Comparison of ENCODE assay signal across 21 mouse cellular contexts in the genomic region with DNA sequence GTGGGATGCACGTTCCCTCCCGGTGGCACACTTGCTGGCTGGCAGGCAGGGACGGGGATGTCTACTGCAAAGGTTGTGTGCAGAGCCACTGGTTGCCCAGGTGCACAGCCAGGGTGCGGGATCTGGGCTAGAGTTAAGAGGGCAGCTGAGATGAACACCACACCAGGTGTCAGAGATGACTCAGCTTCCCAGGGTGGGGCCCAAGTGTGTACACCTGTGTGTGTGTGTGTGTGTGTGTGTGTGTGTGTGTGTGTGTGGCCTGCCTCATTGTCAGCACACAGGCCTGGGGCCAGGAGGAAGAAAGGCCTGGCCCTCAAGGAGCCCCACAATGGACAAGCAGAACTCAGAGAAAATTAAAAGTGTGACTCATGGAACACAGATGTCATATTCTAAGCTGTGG. TPM values are rescaled to one million over a fixed set of nuclear protein-coding genes. Genes with fewer than 3 reads are reported as not detected.
DNase-seq lines count a peak whose midpoint lies in the region; ATAC-seq and TF ChIP-seq lines count a peak whose summit lies in the region.
"Had no signal": no experiment of that assay in that cellular context is flagged by ENCODE, and none has a peak within 500 bp of the region (broad histone marks: within the 10 kb centered on the region; RNA-seq: fewer than 3 reads in every experiment).

No protein-coding gene starts in this region.

- no peak for TF ChIP-seq POLR2A in lung, adult 2 months (IDR thresholded peaks at IDR 0.05; ENCODE audit: borderline replicate concordance, extremely low read depth, low read depth, low read length)

- no peaks in the 10 kb centered on the region for H3K9me3 ChIP-seq in lung, embryonic 15.5 days
- no peaks in the 10 kb centered on the region for H3K9me3 ChIP-seq in embryonic facial prominence, embryonic 14.5 days (ENCODE audit: control insufficient read depth, low read length)
- H3K9me3 ChIP-seq in intestine, postnatal 0 days (ENCODE audit: control insufficient read depth), result no peaks in the 10 kb centered on the region
- H3K9me3 ChIP-seq in stomach, postnatal 0 days (ENCODE audit: control insufficient read depth, low read length), result no peaks in the 10 kb centered on the region
- no peaks in the 10 kb centered on the region for H3K9me3 ChIP-seq in forebrain, embryonic 11.5 days (ENCODE audit: control insufficient read depth, low read length)
- H3K9me3 ChIP-seq: embryonic facial prominence, embryonic 15.5 days; forebrain, embryonic 10.5 days; forebrain, embryonic 15.5 days; heart, embryonic 12.5 days; hindbrain, embryonic 15.5 days had no signal

- DNase-seq in lung, adult 2 months, result no peak
- DNase-seq in embryonic facial prominence, embryonic 14.5 days (ENCODE audit: low spot score), result peak; percentile 29
- peak; percentile 72 for DNase-seq in stomach, postnatal 0 days (ENCODE audit: low spot score)
- no peak for DNase-seq in forebrain, embryonic 11.5 days (ENCODE audit: low spot score)
- no peak for DNase-seq in testis, postnatal 10 days (ENCODE audit: low spot score)
- DNase-seq: adrenal gland, postnatal 10 days; B cell, adult 2 months; cerebellum, adult 11 months; cerebellum, adult 8-10 months; cerebellum, postnatal 14 days; gastrocnemius, postnatal 36 days; heart, adult 18-20 months had no signal

- H3K4me3 ChIP-seq in lung, embryonic 15.5 days, result no peak overlapping the region
- no peak overlapping the region for H3K4me3 ChIP-seq in lung, adult 2 months (replicated peaks; ENCODE audit: extremely low read depth, low read depth, low read length)
- no peak overlapping the region for H3K4me3 ChIP-seq in embryonic facial prominence, embryonic 14.5 days (ENCODE audit: low read depth, low read length)
- no peak overlapping the region for H3K4me3 ChIP-seq in intestine, postnatal 0 days (ENCODE audit: low read depth, low read length)
- H3K4me3 ChIP-seq in stomach, postnatal 0 days (ENCODE audit: low read depth, low read length), result no peak overlapping the region
- H3K4me3 ChIP-seq in forebrain, embryonic 11.5 days (ENCODE audit: low read depth, low read length), result no peak overlapping the region
- H3K4me3 ChIP-seq: embryonic facial prominence, embryonic 15.5 days; erythroblast, embryonic 14.5 days; forebrain, embryonic 10.5 days; forebrain, embryonic 15.5 days; heart, embryonic 12.5 days; hindbrain, embryonic 15.5 days had no signal

- no peaks in the 10 kb centered on the region for H3K36me3 ChIP-seq in lung, embryonic 15.5 days
- H3K36me3 ChIP-seq in embryonic facial prominence, embryonic 14.5 days (ENCODE audit: control insufficient read depth, insufficient read depth, low read length), result no peaks in the 10 kb centered on the region
- H3K36me3 ChIP-seq in intestine, postnatal 0 days (ENCODE audit: control insufficient read depth, insufficient read depth), result no peaks in the 10 kb centered on the region
- H3K36me3 ChIP-seq in stomach, postnatal 0 days (ENCODE audit: control insufficient read depth, insufficient read depth, low read length), result no peaks in the 10 kb centered on the region
- H3K36me3 ChIP-seq in forebrain, embryonic 11.5 days (ENCODE audit: control insufficient read depth, insufficient read depth, low read length), result no peaks in the 10 kb centered on the region
- H3K36me3 ChIP-seq: embryonic facial prominence, embryonic 15.5 days; forebrain, embryonic 10.5 days; forebrain, embryonic 15.5 days; heart, embryonic 12.5 days; hindbrain, embryonic 15.5 days had no signal

- H3K27ac ChIP-seq in lung, embryonic 15.5 days, result no peak overlapping the region
- no peak overlapping the region for H3K27ac ChIP-seq in embryonic facial prominence, embryonic 14.5 days (replicated peaks; ENCODE audit: low read depth, low read length)
- no peak overlapping the region for H3K27ac ChIP-seq in intestine, postnatal 0 days (ENCODE audit: low read depth, low read length)
- H3K27ac ChIP-seq in stomach, postnatal 0 days (replicated peaks), result no peak overlapping the region
- H3K27ac ChIP-seq in forebrain, embryonic 11.5 days (ENCODE audit: low read depth, low read length), result no peak overlapping the region
- H3K27ac ChIP-seq: embryonic facial prominence, embryonic 15.5 days; forebrain, embryonic 10.5 days; forebrain, embryonic 15.5 days; hindbrain, embryonic 15.5 days had no signal

- H3K4me2 ChIP-seq in lung, embryonic 15.5 days, result no peak overlapping the region
- no peak overlapping the region for H3K4me2 ChIP-seq in embryonic facial prominence, embryonic 14.5 days (ENCODE audit: low read depth, low read length)
- H3K4me2 ChIP-seq in intestine, postnatal 0 days (replicated peaks; ENCODE audit: low read depth), result no peak overlapping the region
- H3K4me2 ChIP-seq in stomach, postnatal 0 days (replicated peaks; ENCODE audit: low read depth), result no peak overlapping the region
- H3K4me2 ChIP-seq in forebrain, embryonic 11.5 days (ENCODE audit: low read depth, low read length, severe bottlenecking), result no peak overlapping the region
- H3K4me2 ChIP-seq: embryonic facial prominence, embryonic 15.5 days; forebrain, embryonic 15.5 days; heart, embryonic 12.5 days; hindbrain, embryonic 15.5 days had no signal

- no peaks in the 10 kb centered on the region for H3K27me3 ChIP-seq in lung, embryonic 15.5 days
- no peaks in the 10 kb centered on the region for H3K27me3 ChIP-seq in embryonic facial prominence, embryonic 14.5 days (replicated peaks; ENCODE audit: control insufficient read depth, insufficient read depth, low read length)
- H3K27me3 ChIP-seq in intestine, postnatal 0 days (replicated peaks; ENCODE audit: control insufficient read depth, insufficient read depth, low read length), result no peaks in the 10 kb centered on the region
- H3K27me3 ChIP-seq in stomach, postnatal 0 days (ENCODE audit: control insufficient read depth, insufficient read depth, low read length), result no peaks in the 10 kb centered on the region
- no peaks in the 10 kb centered on the region for H3K27me3 ChIP-seq in forebrain, embryonic 11.5 days (ENCODE audit: control insufficient read depth, insufficient read depth, low read length)
- H3K27me3 ChIP-seq: embryonic facial prominence, embryonic 15.5 days; forebrain, embryonic 15.5 days; heart, embryonic 12.5 days; hindbrain, embryonic 15.5 days had no signal

- no peak for TF ChIP-seq CTCF in lung, adult 2 months (IDR thresholded peaks at IDR 0.05; ENCODE audit: insufficient read depth, low read length)
- no peak for TF ChIP-seq CTCF in intestine, postnatal 0 days (IDR thresholded peaks at IDR 0.05; ENCODE audit: low read depth)
- TF ChIP-seq CTCF in stomach, postnatal 0 days (IDR thresholded peaks at IDR 0.05; ENCODE audit: low read depth), result no peak

- WGBS in lung, embryonic 15.5 days, result 70% methylated on average over 4 of the region's 4 CpGs
- 86% methylated on average over 4 of the region's 4 CpGs for WGBS in lung, adult 2 months
- WGBS in embryonic facial prominence, embryonic 14.5 days, result 84% methylated on average over 4 of the region's 4 CpGs
- 79% methylated on average over 4 of the region's 4 CpGs for WGBS in intestine, postnatal 0 days
- WGBS in stomach, postnatal 0 days, result 66% methylated on average over 4 of the region's 4 CpGs
- WGBS in forebrain, embryonic 11.5 days, result 93% methylated on average over 4 of the region's 4 CpGs

- H3K9ac ChIP-seq in lung, embryonic 15.5 days, result no peak overlapping the region
- no peak overlapping the region for H3K9ac ChIP-seq in embryonic facial prominence, embryonic 14.5 days (ENCODE audit: low read depth, low read length)
- H3K9ac ChIP-seq in intestine, postnatal 0 days (ENCODE audit: low read depth, low read length), result no peak overlapping the region
- no peak overlapping the region for H3K9ac ChIP-seq in stomach, postnatal 0 days (ENCODE audit: low read length)
- no peak overlapping the region for H3K9ac ChIP-seq in forebrain, embryonic 11.5 days (ENCODE audit: low read length)
- H3K9ac ChIP-seq: embryonic facial prominence, embryonic 15.5 days; forebrain, embryonic 15.5 days; heart, embryonic 12.5 days; hindbrain, embryonic 15.5 days had no signal

- peaks cover 5% of the 10 kb centered on the region; the same call in 1 of the 2 replicates for H3K4me1 ChIP-seq in lung, embryonic 15.5 days
- no peaks in the 10 kb centered on the region for H3K4me1 ChIP-seq in lung, adult 2 months (ENCODE audit: control insufficient read depth, insufficient read depth, low read length)
- no peaks in the 10 kb centered on the region for H3K4me1 ChIP-seq in embryonic facial prominence, embryonic 14.5 days (ENCODE audit: control insufficient read depth, insufficient read depth, low read length)
- no peaks in the 10 kb centered on the region for H3K4me1 ChIP-seq in intestine, postnatal 0 days (replicated peaks; ENCODE audit: control insufficient read depth, insufficient read depth, low read length)
- H3K4me1 ChIP-seq in stomach, postnatal 0 days (replicated peaks; ENCODE audit: control insufficient read depth, insufficient read depth), result no peaks in the 10 kb centered on the region
- H3K4me1 ChIP-seq in forebrain, embryonic 11.5 days (replicated peaks; ENCODE audit: control insufficient read depth, insufficient read depth, low read length), result no peaks in the 10 kb centered on the region
- H3K4me1 ChIP-seq: embryonic facial prominence, embryonic 15.5 days; forebrain, embryonic 15.5 days; hindbrain, embryonic 15.5 days had no signal

- peak; percentile 14; the same call in 1 of the 2 replicates for ATAC-seq in lung, embryonic 15.5 days (ENCODE audit: borderline replicate concordance, extremely low read depth, low FRiP score, low TSS enrichment)
- no peak for ATAC-seq in embryonic facial prominence, embryonic 14.5 days (ENCODE audit: low read depth)
- ATAC-seq in intestine, postnatal 0 days, result peak; percentile 80
- peak; percentile 92 for ATAC-seq in stomach, postnatal 0 days (ENCODE audit: low FRiP score, low TSS enrichment)
- ATAC-seq in forebrain, embryonic 11.5 days (replicated peaks; ENCODE audit: low FRiP score), result no peak
- ATAC-seq: CD4-positive, CD25-positive, alpha-beta regulatory T cell, adult 4 months; forebrain, embryonic 15.5 days had no signal

- no peak for TF ChIP-seq EP300 in stomach, postnatal 0 days (optimal IDR thresholded peaks at IDR 0.05)

RNA-seq across cellular contexts. Expression of gene March10, which starts 31.9 kb away (rescaled TPM):
- polyA plus RNA-seq in lung, embryonic 15.5 days (2015; fragmentation: Nextera tagmentation; extraction: Ambion mirVana), result 0.13 and 0.15 TPM in 2 replicates
- 0.08 and 0.14 TPM in 2 replicates for polyA plus RNA-seq in lung, adult 2 months (2012; rRNA removed)
- polyA plus RNA-seq in embryonic facial prominence, embryonic 14.5 days (2014; fragmentation: Nextera tagmentation; extraction: Ambion mirVana), result 0.13 and 0.36 TPM in 2 replicates
- polyA plus RNA-seq in intestine, postnatal 0 days (2015; fragmentation: Nextera tagmentation; extraction: Ambion mirVana), result not detected in 2 replicates
- not detected in 2 replicates for polyA plus RNA-seq in stomach, postnatal 0 days (2015; fragmentation: Nextera tagmentation; extraction: Ambion mirVana)
- 0.55 TPM in 1 of 2 replicates, not detected in the other for polyA plus RNA-seq in forebrain, embryonic 11.5 days (2014; fragmentation: Nextera tagmentation; extraction: Ambion mirVana)
- polyA plus RNA-seq: CD4-positive, CD25-positive, alpha-beta regulatory T cell, adult 4 months; erythroblast, embryonic 14.5 days had no signal

Comparison
In these comparisons a context has a peak if more than half of its experiments do, and no peak if none do; other contexts are left out.
1. ATAC-seq: peak in lung, embryonic 15.5 days (single experiment), intestine, postnatal 0 days (single experiment) and stomach, postnatal 0 days (single experiment); none in embryonic facial prominence, embryonic 14.5 days (single experiment) and forebrain, embryonic 11.5 days (single experiment).
2. DNase-seq: peak in embryonic facial prominence, embryonic 14.5 days (single experiment) and stomach, postnatal 0 days (single experiment); none in lung, adult 2 months (single experiment), forebrain, embryonic 11.5 days (single experiment) and testis, postnatal 10 days (single experiment).